Mouse (Mus musculus): ENCODE measurements around the gene Olfr781. TPM values are rescaled to one million over a fixed set of nuclear protein-coding genes. Genes with fewer than 3 reads are reported as not detected.
"Not testable (repeated sequence)": the region's sequence is repeated elsewhere in the genome, so short reads cannot be mapped to it uniquely, and the experiment has no call there.

The Olfr781 gene
- polyA plus RNA-seq (2015; fragmentation: Nextera tagmentation; extraction: Ambion mirVana): not detected in 2 replicates

GRCm38 (mm10) chr10:129328554-129328953, at the start of gene Olfr781:
Olfr781 (plus strand) TSS chr10:129328854.
- H3K4me2 ChIP-seq (ENCODE audit: low read depth, low read length): no peak within 1 kb of the TSS
- H3K27ac ChIP-seq (ENCODE audit: low read length): no peak within 1 kb of the TSS
- no peak for ATAC-seq (ENCODE audit: low read depth)
- no peak within 1 kb of the TSS for H3K4me3 ChIP-seq (ENCODE audit: low read length)
- H3K9me3 ChIP-seq (ENCODE audit: control insufficient read depth, low read length): no peaks in the 10 kb centered on the region
- no peak within 1 kb of the TSS for H3K9ac ChIP-seq (ENCODE audit: low read length)
- no peaks in the 10 kb centered on the region for H3K27me3 ChIP-seq (ENCODE audit: control insufficient read depth, insufficient read depth, low read depth, low read length)
- H3K4me1 ChIP-seq (replicated peaks; ENCODE audit: control insufficient read depth, insufficient read depth, low read length): no peaks in the 10 kb centered on the region
- no peaks in the 10 kb centered on the region for H3K36me3 ChIP-seq (ENCODE audit: control insufficient read depth, insufficient read depth, low read length)

- not testable (repeated sequence) for H3K4me1 ChIP-seq (replicated peaks; ENCODE audit: control insufficient read depth, insufficient read depth, low read length); H3K27ac ChIP-seq (ENCODE audit: low read length); H3K36me3 ChIP-seq (ENCODE audit: control insufficient read depth, insufficient read depth, low read length); H3K9ac ChIP-seq (ENCODE audit: low read length); H3K9me3 ChIP-seq (ENCODE audit: control insufficient read depth, low read length); H3K27me3 ChIP-seq (ENCODE audit: control insufficient read depth, insufficient read depth, low read depth, low read length); H3K4me2 ChIP-seq (ENCODE audit: low read depth, low read length); H3K4me3 ChIP-seq (ENCODE audit: low read length); ATAC-seq (ENCODE audit: low read depth)
- 39% methylated on average over 1 of the region's 1 CpGs for WGBS
Measured at GRCm38 (mm10) chr10:129312973-129313372, 15.7 kb upstream of the Olfr781 start.

GRCm38 (mm10) chr10:129313521-129313920, 15.1 kb upstream of the Olfr781 start:
- ATAC-seq (ENCODE audit: low read depth); H3K4me2 ChIP-seq (ENCODE audit: low read depth, low read length); H3K27ac ChIP-seq (ENCODE audit: low read length); H3K36me3 ChIP-seq (ENCODE audit: control insufficient read depth, insufficient read depth, low read length); H3K27me3 ChIP-seq (ENCODE audit: control insufficient read depth, insufficient read depth, low read depth, low read length); H3K4me3 ChIP-seq (ENCODE audit: low read length); H3K4me1 ChIP-seq (replicated peaks; ENCODE audit: control insufficient read depth, insufficient read depth, low read length); H3K9me3 ChIP-seq (ENCODE audit: control insufficient read depth, low read length); H3K9ac ChIP-seq (ENCODE audit: low read length): not testable (repeated sequence)
- WGBS: no CpG with 5 or more reads among the region's 1 CpGs

GRCm38 (mm10) chr10:129317817-129318216, 10.8 kb upstream of the Olfr781 start, which contains the start of gene Olfr780:
Olfr780 (plus strand) TSS chr10:129318117.
- 73% methylated on average over 3 of the region's 3 CpGs for WGBS
- Histone ChIP-seq H3K27me3 (ENCODE audit: control insufficient read depth, insufficient read depth, low read depth, low read length) (no peaks in the 10 kb centered on the region), H3K4me2 (ENCODE audit: low read depth, low read length) (no peak within 1 kb of the TSS), H3K27ac (ENCODE audit: low read length) (no peak within 1 kb of the TSS), H3K4me1 (replicated peaks; ENCODE audit: control insufficient read depth, insufficient read depth, low read length) (no peaks in the 10 kb centered on the region), H3K9ac (ENCODE audit: low read length) (no peak within 1 kb of the TSS), H3K9me3 (ENCODE audit: control insufficient read depth, low read length) (no peaks in the 10 kb centered on the region), H3K4me3 (ENCODE audit: low read length) (no peak within 1 kb of the TSS), H3K36me3 (ENCODE audit: control insufficient read depth, insufficient read depth, low read length) (no peaks in the 10 kb centered on the region)
- no peak for ATAC-seq (ENCODE audit: low read depth)

GRCm38 (mm10) chr10:129348550-129348949, 19.9 kb downstream of the Olfr781 start, which contains the start of gene Olfr782:
Olfr782 (plus strand) TSS chr10:129348850.
- no peak within 1 kb of the TSS for H3K27ac ChIP-seq (ENCODE audit: low read length)
- no peak within 1 kb of the TSS for H3K9ac ChIP-seq (ENCODE audit: low read length)
- H3K27me3 ChIP-seq (ENCODE audit: control insufficient read depth, insufficient read depth, low read depth, low read length): no peaks in the 10 kb centered on the region
- ATAC-seq (ENCODE audit: low read depth): no peak
- WGBS: 86% methylated on average over 3 of the region's 3 CpGs
- H3K4me3 ChIP-seq (ENCODE audit: low read length): no peak within 1 kb of the TSS
- H3K36me3 ChIP-seq (ENCODE audit: control insufficient read depth, insufficient read depth, low read length): no peaks in the 10 kb centered on the region
- no peak within 1 kb of the TSS for H3K4me2 ChIP-seq (ENCODE audit: low read depth, low read length)
- no peaks in the 10 kb centered on the region for H3K9me3 ChIP-seq (ENCODE audit: control insufficient read depth, low read length)
- H3K4me1 ChIP-seq (replicated peaks; ENCODE audit: control insufficient read depth, insufficient read depth, low read length): no peaks in the 10 kb centered on the region

GRCm38 (mm10) chr10:129352475-129352874, 23.8 kb downstream of the Olfr781 start:
- H3K4me1 ChIP-seq (replicated peaks; ENCODE audit: control insufficient read depth, insufficient read depth, low read length); ATAC-seq (ENCODE audit: low read depth); H3K27ac ChIP-seq (ENCODE audit: low read length); H3K9me3 ChIP-seq (ENCODE audit: control insufficient read depth, low read length); H3K4me3 ChIP-seq (ENCODE audit: low read length); H3K36me3 ChIP-seq (ENCODE audit: control insufficient read depth, insufficient read depth, low read length); H3K4me2 ChIP-seq (ENCODE audit: low read depth, low read length); H3K9ac ChIP-seq (ENCODE audit: low read length); H3K27me3 ChIP-seq (ENCODE audit: control insufficient read depth, insufficient read depth, low read depth, low read length): not testable (repeated sequence)
- 63% methylated on average over 2 of the region's 2 CpGs for WGBS

GRCm38 (mm10) chr10:129356496-129356895, 27.8 kb downstream of the Olfr781 start:
- not testable (repeated sequence) for H3K36me3 ChIP-seq (ENCODE audit: control insufficient read depth, insufficient read depth, low read length); H3K27me3 ChIP-seq (ENCODE audit: control insufficient read depth, insufficient read depth, low read depth, low read length); H3K9ac ChIP-seq (ENCODE audit: low read length); H3K27ac ChIP-seq (ENCODE audit: low read length); H3K4me3 ChIP-seq (ENCODE audit: low read length); ATAC-seq (ENCODE audit: low read depth); H3K4me1 ChIP-seq (replicated peaks; ENCODE audit: control insufficient read depth, insufficient read depth, low read length); H3K9me3 ChIP-seq (ENCODE audit: control insufficient read depth, low read length); H3K4me2 ChIP-seq (ENCODE audit: low read depth, low read length)
- WGBS: 79% methylated on average over 4 of the region's 4 CpGs

- Histone ChIP-seq H3K4me3 (ENCODE audit: low read length) (no peak overlapping the region), H3K36me3 (ENCODE audit: control insufficient read depth, insufficient read depth, low read length) (no peaks in the 10 kb centered on the region), H3K4me1 (replicated peaks; ENCODE audit: control insufficient read depth, insufficient read depth, low read length) (no peaks in the 10 kb centered on the region), H3K9ac (ENCODE audit: low read length) (no peak overlapping the region), H3K4me2 (ENCODE audit: low read depth, low read length) (no peak overlapping the region), H3K27me3 (ENCODE audit: control insufficient read depth, insufficient read depth, low read depth, low read length) (no peaks in the 10 kb centered on the region), H3K27ac (ENCODE audit: low read length) (no peak overlapping the region), H3K9me3 (ENCODE audit: control insufficient read depth, low read length) (no peaks in the 10 kb centered on the region)
- ATAC-seq (ENCODE audit: low read depth): no peak
- WGBS: 73% methylated on average over 5 of the region's 5 CpGs
Measured at GRCm38 (mm10) chr10:129357307-129357706, 28.7 kb downstream of the Olfr781 start.

- H3K9me3 ChIP-seq (ENCODE audit: control insufficient read depth, low read length); H3K36me3 ChIP-seq (ENCODE audit: control insufficient read depth, insufficient read depth, low read length); H3K27me3 ChIP-seq (ENCODE audit: control insufficient read depth, insufficient read depth, low read depth, low read length); H3K9ac ChIP-seq (ENCODE audit: low read length); H3K4me1 ChIP-seq (replicated peaks; ENCODE audit: control insufficient read depth, insufficient read depth, low read length); ATAC-seq (ENCODE audit: low read depth); H3K4me3 ChIP-seq (ENCODE audit: low read length); H3K4me2 ChIP-seq (ENCODE audit: low read depth, low read length); H3K27ac ChIP-seq (ENCODE audit: low read length): not testable (repeated sequence)
- WGBS: 84% methylated on average over 5 of the region's 5 CpGs
Measured at GRCm38 (mm10) chr10:129374051-129374450, 45.4 kb downstream of the Olfr781 start.
